Mouse (Mus musculus): ENCODE measurements around the gene St5.

DNA sequence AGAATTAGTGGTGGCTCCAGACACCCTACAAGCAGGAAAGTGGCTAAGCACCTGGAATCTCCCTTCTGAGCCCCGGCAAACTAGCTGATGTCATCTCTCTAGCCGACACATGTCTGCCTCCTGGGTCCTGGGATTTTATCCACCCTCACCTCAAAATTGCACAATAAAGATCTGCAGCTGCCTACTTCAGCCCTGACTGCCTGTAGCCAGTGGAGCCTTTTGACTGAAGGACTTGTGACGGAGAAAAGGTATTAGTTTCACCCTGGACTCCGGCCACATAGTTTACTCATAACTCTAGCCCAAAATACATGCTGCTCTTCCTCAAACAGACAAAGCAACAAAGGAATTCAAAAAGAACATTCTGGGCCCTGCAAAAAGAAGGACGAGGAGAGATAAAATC, 66.0 kb downstream of the St5 start:
- TF ChIP-seq CTCF (IDR thresholded peaks at IDR 0.05; ENCODE audit: borderline replicate concordance, insufficient read depth, low read length), result no peak
- TF ChIP-seq POLR2A (IDR thresholded peaks at IDR 0.05; ENCODE audit: low read depth, low read length), result no peak
